ENCODE assay signal across 9 mouse cellular contexts in the genomic region with DNA sequence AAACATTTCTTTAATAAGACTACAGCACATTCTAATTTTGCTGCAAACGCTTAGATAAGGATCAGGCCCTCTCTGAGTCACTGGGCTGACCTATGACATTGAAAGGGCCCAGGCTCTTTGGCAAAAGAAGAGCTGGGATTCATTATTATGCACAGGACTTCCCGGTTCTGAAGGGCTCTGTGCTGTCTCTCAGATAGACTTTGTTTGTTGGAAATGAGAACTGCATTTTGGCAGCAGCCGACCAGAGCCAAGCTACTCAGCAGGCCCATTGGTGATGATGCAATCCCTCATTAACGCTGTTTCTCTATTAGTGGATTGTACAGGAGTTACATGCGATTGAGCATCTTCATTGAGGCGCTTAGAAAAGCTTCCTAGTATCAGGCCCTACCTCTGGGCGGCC.
DNase-seq lines count a peak whose midpoint lies in the region; ATAC-seq lines count a peak whose summit lies in the region.
"Had no signal": no experiment of that assay in that cellular context is flagged by ENCODE, and none has a peak within 500 bp of the region (broad histone marks: within the 10 kb centered on the region; RNA-seq: fewer than 3 reads in every experiment).

No protein-coding gene starts in this region.

- H3K9ac ChIP-seq in intestine, embryonic 15.5 days: no peak overlapping the region

- no peak overlapping the region for H3K4me2 ChIP-seq in intestine, embryonic 15.5 days (replicated peaks)

- H3K4me3 ChIP-seq in forebrain, embryonic 10.5 days: no peak overlapping the region
- H3K4me3 ChIP-seq in intestine, embryonic 15.5 days (replicated peaks): no peak overlapping the region
- H3K4me3 ChIP-seq: erythroblast, embryonic 14.5 days had no signal

- no peak for ATAC-seq in intestine, embryonic 15.5 days

- H3K27me3 ChIP-seq in forebrain, embryonic 10.5 days (ENCODE audit: poor library complexity, severe bottlenecking): peaks cover 12% of the 10 kb centered on the region
- no peaks in the 10 kb centered on the region for H3K27me3 ChIP-seq in intestine, embryonic 15.5 days (replicated peaks)

- peaks cover 14% of the 10 kb centered on the region for H3K9me3 ChIP-seq in forebrain, embryonic 10.5 days
- H3K9me3 ChIP-seq in intestine, embryonic 15.5 days: no peaks in the 10 kb centered on the region

- H3K4me1 ChIP-seq in forebrain, embryonic 10.5 days: peaks cover 61% of the 10 kb centered on the region
- no peaks in the 10 kb centered on the region for H3K4me1 ChIP-seq in intestine, embryonic 15.5 days (replicated peaks)

- peak overlapping the region; percentile 54 for H3K27ac ChIP-seq in forebrain, embryonic 10.5 days
- no peak overlapping the region for H3K27ac ChIP-seq in intestine, embryonic 15.5 days

- WGBS in forebrain, embryonic 10.5 days: 29% methylated on average over 7 of the region's 7 CpGs
- WGBS in intestine, embryonic 15.5 days: 52% methylated on average over 7 of the region's 7 CpGs

- peak; percentile 23 to 51 for DNase-seq in right cerebral cortex, adult 2 months (ENCODE audit: low spot score in 2 of 2)
- DNase-seq in right cerebral cortex, postnatal 14 days: no peak
- DNase-seq in forebrain, embryonic 10.5 days (ENCODE audit: extremely low spot score, low spot score): peak; percentile 27
- DNase-seq in layer of hippocampus, adult 9-11 months: peak; percentile 90
- DNase-seq in telencephalon, adult 2 months (ENCODE audit: low read depth, low spot score): peak; percentile 75
- DNase-seq in thymus, postnatal 0 days (ENCODE audit: low spot score): no peak
- DNase-seq: kidney, postnatal 10 days had no signal

- no peaks in the 10 kb centered on the region; the same call in 1 of the 2 replicates for H3K36me3 ChIP-seq in forebrain, embryonic 10.5 days (replicated peaks)
- no peaks in the 10 kb centered on the region for H3K36me3 ChIP-seq in intestine, embryonic 15.5 days

Comparison
In these comparisons a context has a peak if more than half of its experiments do, and no peak if none do; other contexts are left out.
1. DNase-seq: peak in right cerebral cortex, adult 2 months (2 of 2), forebrain, embryonic 10.5 days (single experiment), layer of hippocampus, adult 9-11 months (single experiment) and telencephalon, adult 2 months (single experiment); none in right cerebral cortex, postnatal 14 days (single experiment) and thymus, postnatal 0 days (single experiment).